Mouse (Mus musculus): ENCODE results near the gene Btg1-ps1. TPM values are rescaled to one million over a fixed set of nuclear protein-coding genes. Genes with fewer than 3 reads are reported as not detected.
"Not testable (repeated sequence)": the region's sequence is repeated elsewhere in the genome, so short reads cannot be mapped to it uniquely, and the experiment has no call there.

Gene Btg1-ps1
- not detected in 2 replicates for polyA plus RNA-seq (2016; fragmentation: Nextera tagmentation; extraction: Ambion mirVana)

DNA sequence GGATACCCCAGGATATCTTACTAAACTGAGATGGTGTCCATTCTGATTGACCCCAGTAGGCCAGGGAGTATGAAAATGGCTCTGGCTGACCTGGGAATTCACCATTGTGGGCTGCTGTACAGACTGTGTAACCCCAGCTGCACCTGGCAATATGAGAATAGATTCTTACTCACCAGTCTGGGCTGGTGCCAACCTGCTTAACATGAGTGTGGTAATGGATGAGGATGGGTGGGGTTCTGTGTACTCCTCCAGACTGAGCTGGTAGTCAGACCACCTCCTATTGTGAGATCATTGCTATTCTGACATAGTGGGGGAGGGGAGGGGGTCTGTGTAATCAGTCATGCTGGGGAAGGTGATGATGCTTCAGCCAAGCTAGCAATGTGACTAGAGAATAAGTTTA, at the start of gene Btg1-ps1:
Btg1-ps1 (minus strand) TSS at position 219 of the 400 bp plus-strand sequence.
- not testable (repeated sequence) for H3K27ac ChIP-seq (replicated peaks); H3K4me3 ChIP-seq; H3K4me1 ChIP-seq; DNase-seq (ENCODE audit: low spot score); H3K9me3 ChIP-seq; H3K27me3 ChIP-seq (replicated peaks; ENCODE audit: low read depth, poor library complexity, severe bottlenecking); H3K36me3 ChIP-seq (replicated peaks)

- Histone ChIP-seq H3K9me3 (no peaks in the 10 kb centered on the region), H3K4me3 (no peak within 1 kb of the TSS), H3K4me1 (no peaks in the 10 kb centered on the region), H3K27me3 (replicated peaks; ENCODE audit: low read depth, poor library complexity, severe bottlenecking) (no peaks in the 10 kb centered on the region), H3K36me3 (replicated peaks) (no peaks in the 10 kb centered on the region), H3K27ac (replicated peaks) (no peak within 1 kb of the TSS)
- no peak for DNase-seq (ENCODE audit: low spot score)
- WGBS: 87% methylated on average over 11 of the region's 11 CpGs
Measured at GRCm38 (mm10) chrX:38066175-38066574, 47.6 kb upstream of the Btg1-ps1 start, which contains the start of gene Rhox10. Gene Rhox10 (plus strand): TSS chrX:38066475.

GRCm38 (mm10) chrX:38061544-38061943, 42.9 kb upstream of the Btg1-ps1 start:
- no peaks in the 10 kb centered on the region for H3K9me3 ChIP-seq
- DNase-seq (ENCODE audit: low spot score): peak; percentile 9
- H3K27ac ChIP-seq (replicated peaks): no peak overlapping the region
- H3K27me3 ChIP-seq (replicated peaks; ENCODE audit: low read depth, poor library complexity, severe bottlenecking): no peaks in the 10 kb centered on the region
- H3K4me1 ChIP-seq: no peaks in the 10 kb centered on the region
- no peak overlapping the region for H3K4me3 ChIP-seq
- WGBS: 0% methylated on average over 1 of the region's 1 CpGs
- no peaks in the 10 kb centered on the region for H3K36me3 ChIP-seq (replicated peaks)

DNA sequence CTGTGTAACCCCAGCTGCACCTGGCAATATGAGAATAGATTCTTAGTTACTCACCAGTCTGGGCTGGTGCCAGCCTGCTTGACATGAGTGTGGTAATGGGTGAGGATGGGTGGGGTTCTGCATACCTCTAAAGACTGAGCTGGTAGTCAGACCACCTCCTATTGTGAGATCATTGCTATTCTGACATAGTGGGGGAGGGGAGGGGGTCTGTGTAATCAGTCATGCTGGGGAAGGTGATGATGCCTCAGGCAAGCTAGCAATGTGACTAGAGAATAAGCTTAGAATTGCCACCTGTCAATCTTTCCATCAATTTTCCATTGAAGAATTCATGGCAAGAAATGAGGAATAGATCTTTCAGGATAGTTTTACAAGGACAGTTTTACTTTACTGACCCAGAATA, 24.4 kb upstream of the Btg1-ps1 start, which contains the start of gene Btg1-ps2:
Btg1-ps2 (minus strand) TSS at position 101 of the 400 bp plus-strand sequence.
- H3K4me1 ChIP-seq; H3K36me3 ChIP-seq (replicated peaks); DNase-seq (ENCODE audit: low spot score); H3K27ac ChIP-seq (replicated peaks); H3K9me3 ChIP-seq; H3K4me3 ChIP-seq; H3K27me3 ChIP-seq (replicated peaks; ENCODE audit: low read depth, poor library complexity, severe bottlenecking): not testable (repeated sequence)

- H3K9me3 ChIP-seq: no peaks in the 10 kb centered on the region
- no peaks in the 10 kb centered on the region for H3K36me3 ChIP-seq (replicated peaks)
- H3K27ac ChIP-seq (replicated peaks): no peak overlapping the region
- no peak overlapping the region for H3K4me3 ChIP-seq
- no peaks in the 10 kb centered on the region for H3K4me1 ChIP-seq
- no peak for DNase-seq (ENCODE audit: low spot score)
- no peaks in the 10 kb centered on the region for H3K27me3 ChIP-seq (replicated peaks; ENCODE audit: low read depth, poor library complexity, severe bottlenecking)
- 87% methylated on average over 5 of the region's 5 CpGs for WGBS
Measured at GRCm38 (mm10) chrX:38039666-38040065, 21.1 kb upstream of the Btg1-ps1 start.

DNA sequence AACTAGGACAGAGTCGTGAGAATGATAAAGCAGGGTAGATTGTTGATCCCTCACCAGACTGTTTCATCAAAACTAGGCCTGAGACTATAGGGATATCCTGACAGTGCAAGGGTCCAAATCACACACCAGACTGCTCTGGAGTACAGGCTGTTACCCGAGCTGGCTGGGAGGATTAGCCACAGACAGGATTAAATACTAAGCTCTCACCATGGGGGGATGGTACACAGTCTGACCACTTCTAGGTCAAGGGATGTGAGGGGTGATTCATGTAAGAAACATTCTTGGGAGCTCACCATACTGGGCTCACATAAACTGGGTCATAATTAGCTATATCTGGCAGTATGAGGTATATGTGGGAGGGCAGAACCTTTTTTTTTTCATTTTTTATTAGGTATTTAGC, 15.2 kb upstream of the Btg1-ps1 start:
- no peak for DNase-seq (ENCODE audit: low spot score)
- Histone ChIP-seq H3K27ac (replicated peaks) (no peak overlapping the region), H3K36me3 (replicated peaks) (no peaks in the 10 kb centered on the region), H3K4me3 (no peak overlapping the region), H3K27me3 (replicated peaks; ENCODE audit: low read depth, poor library complexity, severe bottlenecking) (no peaks in the 10 kb centered on the region), H3K4me1 (no peaks in the 10 kb centered on the region), H3K9me3 (no peaks in the 10 kb centered on the region)
- 71% methylated on average over 2 of the region's 2 CpGs for WGBS

DNA sequence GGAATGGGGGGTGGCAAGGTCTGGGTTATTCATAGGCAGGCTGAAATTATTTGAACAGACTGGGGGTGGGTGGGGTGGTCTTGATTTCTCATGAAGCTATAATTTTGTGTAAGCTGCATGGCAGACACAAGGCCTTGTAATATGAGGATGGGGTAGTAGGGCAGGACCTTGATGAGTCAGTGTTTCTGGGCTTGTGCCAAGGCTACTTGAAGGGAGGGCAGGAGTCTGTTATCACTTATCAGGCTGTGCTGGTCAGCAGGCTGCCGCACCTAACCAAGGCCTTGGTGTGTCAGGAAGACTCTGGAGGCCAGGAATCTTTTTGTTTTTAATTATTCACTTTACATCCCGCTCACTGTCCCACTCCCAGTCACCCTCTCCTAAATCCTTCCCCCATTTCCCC, 9.9 kb downstream of the Btg1-ps1 start:
- no peak overlapping the region for H3K4me3 ChIP-seq
- DNase-seq (ENCODE audit: low spot score): no peak
- H3K27ac ChIP-seq (replicated peaks): no peak overlapping the region
- H3K9me3 ChIP-seq: no peaks in the 10 kb centered on the region
- WGBS: 75% methylated on average over 2 of the region's 2 CpGs
- H3K4me1 ChIP-seq: no peaks in the 10 kb centered on the region
- H3K36me3 ChIP-seq (replicated peaks): no peaks in the 10 kb centered on the region
- no peaks in the 10 kb centered on the region for H3K27me3 ChIP-seq (replicated peaks; ENCODE audit: low read depth, poor library complexity, severe bottlenecking)

Other genes starting within 250 kb of the Btg1-ps1 start
- 1.8 and 1.9 TPM in 2 replicates for gene Rhox5, start 214.0 kb downstream of the Btg1-ps1 start, polyA plus RNA-seq (2016; fragmentation: Nextera tagmentation; extraction: Ambion mirVana)
- not detected in 2 replicates for gene Rhox6, start 191.9 kb downstream of the Btg1-ps1 start, polyA plus RNA-seq (2016; fragmentation: Nextera tagmentation; extraction: Ambion mirVana)
- not detected in 2 replicates for gene Rhox7a, start 187.1 kb downstream of the Btg1-ps1 start, polyA plus RNA-seq (2016; fragmentation: Nextera tagmentation; extraction: Ambion mirVana)
- not detected in 2 replicates for gene Rhox8, start 139.9 kb downstream of the Btg1-ps1 start, polyA plus RNA-seq (2016; fragmentation: Nextera tagmentation; extraction: Ambion mirVana)
- not detected in 2 replicates for gene Rhox7b, start 121.6 kb downstream of the Btg1-ps1 start, polyA plus RNA-seq (2016; fragmentation: Nextera tagmentation; extraction: Ambion mirVana)
- not detected in 2 replicates for gene Rhox9, start 117.0 kb downstream of the Btg1-ps1 start, polyA plus RNA-seq (2016; fragmentation: Nextera tagmentation; extraction: Ambion mirVana)
- gene Btg1-ps2, start 24.3 kb upstream of the Btg1-ps1 start, polyA plus RNA-seq (2016; fragmentation: Nextera tagmentation; extraction: Ambion mirVana): not detected in 2 replicates
- not detected in 2 replicates for gene Rhox10, start 47.7 kb upstream of the Btg1-ps1 start, polyA plus RNA-seq (2016; fragmentation: Nextera tagmentation; extraction: Ambion mirVana)
- gene Rhox11, start 66.3 kb upstream of the Btg1-ps1 start, polyA plus RNA-seq (2016; fragmentation: Nextera tagmentation; extraction: Ambion mirVana): not detected in 2 replicates
- gene Rhox12, start 92.1 kb upstream of the Btg1-ps1 start, polyA plus RNA-seq (2016; fragmentation: Nextera tagmentation; extraction: Ambion mirVana): not detected in 2 replicates
- not detected in 2 replicates for gene Rhox13, start 102.4 kb upstream of the Btg1-ps1 start, polyA plus RNA-seq (2016; fragmentation: Nextera tagmentation; extraction: Ambion mirVana)
- gene Zbtb33, start 171.0 kb upstream of the Btg1-ps1 start, polyA plus RNA-seq (2016; fragmentation: Nextera tagmentation; extraction: Ambion mirVana): 3.0 and 3.4 TPM in 2 replicates
- 19.4 and 22.4 TPM in 2 replicates for gene Tmem255a, start 233.6 kb upstream of the Btg1-ps1 start, polyA plus RNA-seq (2016; fragmentation: Nextera tagmentation; extraction: Ambion mirVana)

All from embryonic facial prominence, embryonic 10.5 days (tissue).